Mouse (Mus musculus): ENCODE data around the gene Ppia. TPM values are rescaled to one million over a fixed set of nuclear protein-coding genes. Genes with fewer than 3 reads are reported as not detected.

Gene Ppia
- polyA plus RNA-seq, 1 experiment from 2014 or later = 5,840 TPM

DNA sequence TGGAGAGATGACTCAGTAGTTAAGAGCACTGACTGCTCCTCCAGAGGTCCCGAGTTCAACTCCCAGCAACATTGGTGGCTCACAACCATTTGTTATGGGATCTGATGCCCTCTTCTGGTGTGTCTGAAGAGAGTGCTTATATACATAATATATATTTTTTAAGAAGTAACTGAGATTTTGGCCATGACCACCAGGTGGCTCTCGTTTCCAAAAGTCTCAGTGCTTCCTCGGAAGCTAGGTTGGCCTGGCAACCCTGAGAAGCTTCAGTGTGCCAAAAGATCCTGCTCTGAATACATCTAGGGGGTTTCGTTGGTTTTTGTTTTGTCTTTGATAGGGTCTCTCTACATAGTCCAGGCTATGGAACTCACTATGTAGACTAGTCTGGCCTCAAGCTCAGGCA, 49.9 kb downstream of the Ppia start:
- no peaks in the 10 kb centered on the region for H3K27me3 ChIP-seq (ENCODE audit: low read depth, poor library complexity, severe bottlenecking)
- peak; percentile 53 for DNase-seq (ENCODE audit: low spot score)
- no peaks in the 10 kb centered on the region for H3K9me3 ChIP-seq (replicated peaks)
- H3K27ac ChIP-seq = no peak overlapping the region
- H3K4me3 ChIP-seq = no peak overlapping the region
- WGBS = 44% methylated on average over 4 of the region's 4 CpGs
- H3K4me1 ChIP-seq = peaks cover 4% of the 10 kb centered on the region
- peaks cover 49% of the 10 kb centered on the region for H3K36me3 ChIP-seq

DNA sequence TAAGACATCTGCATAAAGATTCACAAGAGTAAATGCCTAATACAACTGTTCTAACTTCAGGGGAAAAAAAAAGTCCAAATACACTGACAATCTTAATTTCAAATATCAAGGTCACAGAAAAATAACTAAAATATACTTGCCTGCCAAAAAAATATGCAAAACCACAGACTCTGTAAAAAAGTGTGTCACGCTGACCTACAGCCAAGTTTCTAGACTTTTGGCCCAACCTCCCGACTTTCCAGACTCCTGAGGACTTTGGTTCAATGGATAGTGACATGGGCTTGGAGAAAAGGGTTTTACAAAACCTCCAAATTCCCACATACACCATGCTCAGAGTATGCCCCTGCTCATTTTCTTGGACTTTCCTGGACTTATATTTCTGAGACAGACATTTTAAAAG, 53.3 kb downstream of the Ppia start:
- Histone ChIP-seq H3K4me3 (no peak overlapping the region), H3K9me3 (replicated peaks) (no peaks in the 10 kb centered on the region), H3K27ac (no peak overlapping the region), H3K36me3 (peaks cover 67% of the 10 kb centered on the region), H3K27me3 (ENCODE audit: low read depth, poor library complexity, severe bottlenecking) (no peaks in the 10 kb centered on the region), H3K4me1 (peaks cover 38% of the 10 kb centered on the region)
- WGBS = 95% methylated on average over 2 of the region's 2 CpGs
- no peak for DNase-seq (ENCODE audit: low spot score)

Small RNA genes lying within 50 kb of the gene (microRNA-seq; reads per million reads assigned to microRNA genes)
- not detected for gene Mir7651

Other genes with a start within 250 kb of the Ppia start
- gene A730071L15Rik, start 215.4 kb upstream of the Ppia start, polyA plus RNA-seq (2016; fragmentation: Nextera tagmentation; extraction: Ambion mirVana) = 0.29 and 0.53 TPM in 2 replicates
- 52.2 and 55.3 TPM in 2 replicates for gene Nudcd3, start 215.0 kb upstream of the Ppia start, polyA plus RNA-seq (2016; fragmentation: Nextera tagmentation; extraction: Ambion mirVana)
- 0.03 TPM in 1 of 2 replicates, not detected in the other for gene Npc1l1, start 185.3 kb upstream of the Ppia start, polyA plus RNA-seq (2016; fragmentation: Nextera tagmentation; extraction: Ambion mirVana)
- gene Ddx56, start 147.7 kb upstream of the Ppia start, polyA plus RNA-seq (2016; fragmentation: Nextera tagmentation; extraction: Ambion mirVana) = 133 and 154 TPM in 2 replicates
- gene Tmed4, start 140.6 kb upstream of the Ppia start, polyA plus RNA-seq (2016; fragmentation: Nextera tagmentation; extraction: Ambion mirVana) = 100.0 and 105 TPM in 2 replicates
- 115 and 122 TPM in 2 replicates for gene Ogdh, start 123.8 kb upstream of the Ppia start, polyA plus RNA-seq (2016; fragmentation: Nextera tagmentation; extraction: Ambion mirVana)
- gene Zmiz2, start 26.4 kb upstream of the Ppia start, polyA plus RNA-seq (2016; fragmentation: Nextera tagmentation; extraction: Ambion mirVana) = 10.9 and 12.4 TPM in 2 replicates
- 583 and 781 TPM in 2 replicates for gene H2afv, start 29.0 kb downstream of the Ppia start, polyA plus RNA-seq (2016; fragmentation: Nextera tagmentation; extraction: Ambion mirVana)
- 15.9 and 17.9 TPM in 2 replicates for gene Purb, start 60.5 kb downstream of the Ppia start, polyA plus RNA-seq (2016; fragmentation: Nextera tagmentation; extraction: Ambion mirVana)
- 0.80 and 0.86 TPM in 2 replicates for gene Myo1g, start 105.5 kb downstream of the Ppia start, polyA plus RNA-seq (2016; fragmentation: Nextera tagmentation; extraction: Ambion mirVana)
- 125 and 132 TPM in 2 replicates for gene Ccm2, start 131.4 kb downstream of the Ppia start, polyA plus RNA-seq (2016; fragmentation: Nextera tagmentation; extraction: Ambion mirVana)
- gene Nacad, start 190.6 kb downstream of the Ppia start, polyA plus RNA-seq (2016; fragmentation: Nextera tagmentation; extraction: Ambion mirVana) = 0.35 and 0.59 TPM in 2 replicates
- 70.3 and 85.2 TPM in 2 replicates for gene Tbrg4, start 210.6 kb downstream of the Ppia start, polyA plus RNA-seq (2016; fragmentation: Nextera tagmentation; extraction: Ambion mirVana)
- gene Wap, start 223.2 kb downstream of the Ppia start, polyA plus RNA-seq (2016; fragmentation: Nextera tagmentation; extraction: Ambion mirVana) = not detected in 2 replicates
- 2.6 and 3.3 TPM in 2 replicates for gene Ramp3, start 243.1 kb downstream of the Ppia start, polyA plus RNA-seq (2016; fragmentation: Nextera tagmentation; extraction: Ambion mirVana)

All from limb, embryonic 10.5 days (tissue).